Mouse (Mus musculus): Measurements from ENCODE around the gene Nrl. TPM values are rescaled to one million over a fixed set of nuclear protein-coding genes. Genes with fewer than 3 reads are reported as not detected.
A peak's percentile ranks its signal among the peaks of the same experiment; 100 is the strongest.

Nrl gene
- total and polyA plus RNA-seq, 2 experiments from 2014 or later: 0.23 to 4.4 TPM

DNA sequence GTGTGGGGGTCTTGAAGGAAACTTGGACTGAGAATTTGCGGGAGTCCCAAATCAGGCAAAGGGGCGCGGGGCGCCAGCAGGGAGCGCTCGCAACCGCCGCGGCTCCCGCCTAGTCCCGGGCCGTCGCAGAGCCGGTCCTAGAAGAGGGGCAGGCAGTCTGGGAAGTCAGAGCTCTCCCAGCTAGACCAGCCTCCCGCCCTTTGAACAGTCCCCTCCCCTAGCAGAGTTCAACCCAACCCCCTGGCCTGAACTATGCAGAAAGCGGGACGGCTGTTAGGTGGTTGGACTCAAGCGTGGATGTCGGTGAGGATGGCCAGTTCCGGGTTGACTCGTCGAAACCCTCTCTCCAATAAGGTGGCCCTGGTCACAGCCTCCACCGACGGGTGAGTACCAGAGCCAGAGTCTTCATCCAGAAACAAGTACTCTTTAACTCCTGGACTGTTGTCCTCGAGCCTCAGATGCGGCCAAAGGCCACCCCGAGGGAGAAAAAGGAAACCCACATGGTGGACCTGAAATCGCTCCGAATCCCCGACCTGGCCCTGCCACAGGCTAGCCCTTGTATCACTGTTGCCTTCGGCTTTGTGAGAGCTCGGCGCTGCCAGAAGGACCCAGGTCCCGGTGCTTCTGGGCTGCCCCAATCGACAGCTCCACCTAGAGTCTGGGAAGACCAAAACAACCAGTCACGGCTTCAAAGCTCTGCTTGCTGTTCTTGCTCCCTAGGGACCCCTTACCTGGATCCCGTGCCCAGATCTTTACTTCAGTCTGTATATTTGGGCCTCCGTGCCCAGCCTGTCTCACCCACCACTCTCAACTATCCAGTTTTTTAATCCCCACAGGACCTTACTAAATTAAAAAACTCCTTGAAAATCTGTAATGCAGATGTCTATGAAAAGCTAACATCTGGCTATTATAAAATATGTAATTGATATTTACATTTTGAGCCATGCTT lies 45.9 kb downstream of the Nrl start, which contains the start of gene Dhrs4:
Gene Dhrs4 (plus strand): TSS at position 108 of the 949 bp plus-strand sequence.
- 2% methylated on average over 38 of the region's 38 CpGs for WGBS
- peak within 1 kb of the TSS; percentile 61 for H3K4me2 ChIP-seq (ENCODE audit: low read depth, low read length)
- DNase-seq (ENCODE audit: low spot score) (peak; percentile 87), ATAC-seq (peak; percentile 95)
- H3K9ac ChIP-seq (replicated peaks; ENCODE audit: low read length): peak within 1 kb of the TSS; percentile 51
- TF ChIP-seq CTCF (IDR thresholded peaks at IDR 0.05; ENCODE audit: low read depth): peak; percentile 74
- H3K9me3 ChIP-seq (ENCODE audit: low read length): no peaks in the 10 kb centered on the region
- peak within 1 kb of the TSS; percentile 45; the same call in 1 of the 2 replicates for H3K27ac ChIP-seq
- peak within 1 kb of the TSS; percentile 42 for H3K4me3 ChIP-seq (ENCODE audit: low read length)
- H3K27me3 ChIP-seq (ENCODE audit: insufficient read depth, low read length): no peaks in the 10 kb centered on the region
- no peaks in the 10 kb centered on the region for H3K36me3 ChIP-seq (ENCODE audit: insufficient read depth, low read length)
- H3K4me1 ChIP-seq (ENCODE audit: insufficient read depth, low read length): no peaks in the 10 kb centered on the region

DNA sequence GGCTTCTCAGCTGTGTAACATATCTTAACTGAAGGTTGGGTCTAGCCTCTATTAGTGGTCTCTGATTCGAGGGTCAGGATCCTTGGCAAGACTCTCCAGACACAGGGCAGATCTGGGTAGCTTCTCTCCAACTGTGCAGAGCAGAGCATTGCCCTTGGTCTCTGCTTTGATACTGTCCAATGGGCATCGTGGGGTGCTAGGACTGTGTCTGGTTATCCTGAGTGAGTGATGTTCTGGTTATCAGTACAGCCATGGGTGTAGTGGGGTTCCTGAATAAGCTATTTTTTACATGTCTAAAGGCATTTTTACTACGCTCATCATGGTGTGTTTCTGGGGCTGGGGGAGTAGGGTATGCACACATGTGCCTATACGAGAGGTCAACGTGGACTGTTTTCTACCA lies 47.0 kb downstream of the Nrl start:
- no peak overlapping the region for H3K9ac ChIP-seq (replicated peaks; ENCODE audit: low read length)
- no peaks in the 10 kb centered on the region for H3K4me1 ChIP-seq (ENCODE audit: insufficient read depth, low read length)
- H3K27ac ChIP-seq: no peak overlapping the region
- ATAC-seq (no peak), DNase-seq (ENCODE audit: low spot score) (no peak)
- H3K9me3 ChIP-seq (ENCODE audit: low read length): no peaks in the 10 kb centered on the region
- H3K27me3 ChIP-seq (ENCODE audit: insufficient read depth, low read length): no peaks in the 10 kb centered on the region
- no peak for TF ChIP-seq CTCF (IDR thresholded peaks at IDR 0.05; ENCODE audit: low read depth)
- 92% methylated on average over 5 of the region's 5 CpGs for WGBS
- H3K36me3 ChIP-seq (ENCODE audit: insufficient read depth, low read length): no peaks in the 10 kb centered on the region
- H3K4me2 ChIP-seq (ENCODE audit: low read depth, low read length): no peak overlapping the region
- H3K4me3 ChIP-seq (ENCODE audit: low read length): no peak overlapping the region

DNA sequence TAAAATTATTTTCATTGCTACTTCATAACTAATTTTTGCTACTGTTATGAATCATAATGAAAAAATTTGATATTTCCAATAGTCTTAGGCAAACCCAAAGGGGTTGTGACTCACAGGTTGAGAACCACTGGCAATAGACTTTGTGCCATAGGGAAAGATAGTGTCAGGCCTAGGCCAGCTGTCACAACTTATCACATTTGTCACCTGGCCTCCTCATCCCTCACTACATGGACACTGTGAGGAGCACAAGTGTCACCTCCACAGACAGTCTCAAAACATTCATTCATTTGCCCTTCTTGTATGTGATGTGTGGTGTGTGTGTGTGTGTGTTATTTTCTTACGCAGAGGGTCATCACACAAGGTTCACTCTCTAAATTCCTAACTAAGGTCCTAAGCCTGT lies 47.4 kb downstream of the Nrl start:
- Histone ChIP-seq H3K4me1 (ENCODE audit: insufficient read depth, low read length) (no peaks in the 10 kb centered on the region), H3K27me3 (ENCODE audit: insufficient read depth, low read length) (no peaks in the 10 kb centered on the region), H3K27ac (no peak overlapping the region), H3K9me3 (ENCODE audit: low read length) (no peaks in the 10 kb centered on the region), H3K9ac (replicated peaks; ENCODE audit: low read length) (no peak overlapping the region), H3K4me3 (ENCODE audit: low read length) (no peak overlapping the region), H3K36me3 (ENCODE audit: insufficient read depth, low read length) (no peaks in the 10 kb centered on the region), H3K4me2 (ENCODE audit: low read depth, low read length) (no peak overlapping the region)
- no peak for TF ChIP-seq CTCF (IDR thresholded peaks at IDR 0.05; ENCODE audit: low read depth)
- no peak for ATAC-seq
- 100% methylated on average over 1 of the region's 1 CpGs for WGBS
- DNase-seq (ENCODE audit: low spot score): no peak

DNA sequence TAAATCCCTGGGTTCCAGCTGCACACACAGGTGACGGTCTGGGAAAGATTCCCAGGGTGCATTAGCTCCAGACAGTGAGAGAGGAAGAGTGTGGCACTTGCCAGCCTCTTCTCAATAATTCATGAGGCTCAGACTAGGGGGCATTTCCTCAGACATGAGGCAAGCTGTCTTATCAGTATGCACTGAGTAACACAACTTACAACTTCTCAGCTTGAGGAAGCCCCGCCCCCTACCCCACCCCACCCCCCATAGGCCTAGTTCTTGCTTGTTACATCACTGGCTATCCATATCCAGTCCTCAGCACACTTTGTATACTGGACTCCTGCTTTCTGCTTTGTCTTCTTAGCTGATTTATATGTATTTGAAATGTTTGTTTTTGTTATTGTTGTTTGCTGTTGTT lies 49.1 kb downstream of the Nrl start:
- no peaks in the 10 kb centered on the region for H3K36me3 ChIP-seq (ENCODE audit: insufficient read depth, low read length)
- H3K27ac ChIP-seq: no peak overlapping the region
- DNase-seq (ENCODE audit: low spot score) (no peak), ATAC-seq (no peak)
- H3K9me3 ChIP-seq (ENCODE audit: low read length): no peaks in the 10 kb centered on the region
- H3K9ac ChIP-seq (replicated peaks; ENCODE audit: low read length): no peak overlapping the region
- no peaks in the 10 kb centered on the region for H3K4me1 ChIP-seq (ENCODE audit: insufficient read depth, low read length)
- H3K27me3 ChIP-seq (ENCODE audit: insufficient read depth, low read length): no peaks in the 10 kb centered on the region
- H3K4me2 ChIP-seq (ENCODE audit: low read depth, low read length): no peak overlapping the region
- no peak for TF ChIP-seq CTCF (IDR thresholded peaks at IDR 0.05; ENCODE audit: low read depth)
- H3K4me3 ChIP-seq (ENCODE audit: low read length): no peak overlapping the region
- 60% methylated on average over 2 of the region's 2 CpGs for WGBS

DNA sequence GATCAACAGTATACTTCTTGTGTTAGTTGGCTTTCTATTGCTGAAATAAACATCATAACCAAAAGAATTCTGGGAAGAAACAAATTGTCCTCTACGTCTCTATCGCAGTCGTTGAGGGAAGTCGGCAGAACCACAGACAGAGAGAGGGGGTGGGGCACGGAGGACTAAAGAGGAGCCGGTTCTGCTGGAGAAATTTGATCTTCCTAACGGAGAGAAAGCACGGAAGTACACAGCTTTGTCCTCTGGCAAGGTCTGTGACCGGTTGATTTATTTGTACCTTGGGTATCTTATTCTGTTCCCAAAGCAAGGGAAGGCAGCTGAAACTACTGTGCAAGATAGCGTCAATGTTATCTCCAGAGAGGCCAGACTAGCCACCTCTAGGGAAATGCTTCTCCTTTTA lies 54.0 kb downstream of the Nrl start:
- ATAC-seq (no peak), DNase-seq (ENCODE audit: low spot score) (no peak)
- Histone ChIP-seq H3K27ac (no peak overlapping the region), H3K4me3 (ENCODE audit: low read length) (no peak overlapping the region), H3K36me3 (ENCODE audit: insufficient read depth, low read length) (no peaks in the 10 kb centered on the region), H3K9ac (replicated peaks; ENCODE audit: low read length) (no peak overlapping the region), H3K4me1 (ENCODE audit: insufficient read depth, low read length) (no peaks in the 10 kb centered on the region), H3K4me2 (ENCODE audit: low read depth, low read length) (no peak overlapping the region), H3K27me3 (ENCODE audit: insufficient read depth, low read length) (no peaks in the 10 kb centered on the region), H3K9me3 (ENCODE audit: low read length) (no peaks in the 10 kb centered on the region)
- no peak for TF ChIP-seq CTCF (IDR thresholded peaks at IDR 0.05; ENCODE audit: low read depth)
- WGBS: 16% methylated on average over 10 of the region's 10 CpGs

DNA sequence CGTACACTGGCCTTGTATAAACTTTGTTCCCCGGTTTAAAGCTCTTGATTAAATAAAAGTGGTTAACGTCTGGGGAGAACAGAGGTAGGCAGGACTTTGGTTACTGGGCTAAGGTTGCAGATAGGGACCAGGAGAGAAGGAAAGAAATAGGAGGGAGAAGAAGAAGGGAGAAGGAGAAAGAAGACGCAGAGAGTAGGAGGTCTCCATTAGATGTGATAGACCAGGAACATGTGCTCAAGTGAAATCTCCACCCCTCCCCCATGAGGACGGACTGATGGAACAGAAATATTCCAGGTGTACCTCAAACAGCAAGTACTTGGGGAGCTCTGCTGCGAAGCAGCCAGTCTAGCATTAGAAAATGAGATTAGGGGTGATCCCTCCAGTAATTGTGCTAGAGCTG lies 55.0 kb downstream of the Nrl start:
- Histone ChIP-seq H3K27me3 (ENCODE audit: insufficient read depth, low read length) (no peaks in the 10 kb centered on the region), H3K9me3 (ENCODE audit: low read length) (no peaks in the 10 kb centered on the region), H3K36me3 (ENCODE audit: insufficient read depth, low read length) (no peaks in the 10 kb centered on the region), H3K27ac (no peak overlapping the region), H3K9ac (replicated peaks; ENCODE audit: low read length) (no peak overlapping the region), H3K4me2 (ENCODE audit: low read depth, low read length) (no peak overlapping the region), H3K4me1 (ENCODE audit: insufficient read depth, low read length) (no peaks in the 10 kb centered on the region), H3K4me3 (ENCODE audit: low read length) (no peak overlapping the region)
- WGBS: 89% methylated on average over 6 of the region's 6 CpGs
- DNase-seq (ENCODE audit: low spot score): no peak
- ATAC-seq: no peak
- TF ChIP-seq CTCF (IDR thresholded peaks at IDR 0.05; ENCODE audit: low read depth): no peak

DNA sequence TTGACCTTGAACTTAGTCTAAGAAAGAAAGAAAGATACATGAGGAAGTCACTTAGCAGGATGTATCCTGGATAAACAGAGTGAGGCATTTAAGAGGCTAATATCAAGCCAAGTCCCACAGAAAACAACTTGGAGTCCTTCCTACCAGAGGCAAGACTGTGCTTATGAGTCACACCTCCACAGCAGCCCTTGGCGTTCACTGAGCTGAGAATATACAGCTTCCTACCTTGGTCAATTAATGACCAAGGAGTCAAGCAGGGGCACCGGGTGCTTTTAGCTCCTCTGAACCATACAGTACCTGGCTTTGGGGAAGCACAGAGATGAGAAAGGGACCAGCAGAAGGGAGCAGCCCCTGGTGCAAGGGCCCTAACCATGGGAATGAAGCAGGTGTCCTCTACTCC lies 55.7 kb downstream of the Nrl start:
- Histone ChIP-seq H3K9ac (replicated peaks; ENCODE audit: low read length) (no peak overlapping the region), H3K36me3 (ENCODE audit: insufficient read depth, low read length) (no peaks in the 10 kb centered on the region), H3K27me3 (ENCODE audit: insufficient read depth, low read length) (no peaks in the 10 kb centered on the region), H3K9me3 (ENCODE audit: low read length) (no peaks in the 10 kb centered on the region), H3K4me3 (ENCODE audit: low read length) (no peak overlapping the region), H3K27ac (no peak overlapping the region), H3K4me2 (ENCODE audit: low read depth, low read length) (no peak overlapping the region), H3K4me1 (ENCODE audit: insufficient read depth, low read length) (no peaks in the 10 kb centered on the region)
- TF ChIP-seq CTCF (IDR thresholded peaks at IDR 0.05; ENCODE audit: low read depth): no peak
- DNase-seq (ENCODE audit: low spot score): no peak
- no peak for ATAC-seq
- WGBS: 90% methylated on average over 2 of the region's 2 CpGs

Other genes starting within 250 kb of the Nrl start
- gene Dhrs4, start 46.2 kb downstream of the Nrl start, total RNA-seq (2014; rRNA removed): 15.8 and 18.4 TPM in 2 replicates
- 28.1 and 29.6 TPM in 2 replicates for gene Dhrs4, start 46.2 kb downstream of the Nrl start, polyA plus RNA-seq (2015; fragmentation: Nextera tagmentation; extraction: Ambion mirVana)
- gene Carmil3, start 34.3 kb downstream of the Nrl start, total RNA-seq (2014; rRNA removed): 90.5 and 120 TPM in 2 replicates
- 23.8 and 25.2 TPM in 2 replicates for gene Carmil3, start 34.3 kb downstream of the Nrl start, polyA plus RNA-seq (2015; fragmentation: Nextera tagmentation; extraction: Ambion mirVana)
- gene Cpne6, start 14.5 kb downstream of the Nrl start, total RNA-seq (2014; rRNA removed): 8.3 and 19.7 TPM in 2 replicates
- 25.3 and 28.0 TPM in 2 replicates for gene Cpne6, start 14.5 kb downstream of the Nrl start, polyA plus RNA-seq (2015; fragmentation: Nextera tagmentation; extraction: Ambion mirVana)
- gene Pck2, start 15.3 kb upstream of the Nrl start, total RNA-seq (2014; rRNA removed): 30.5 and 32.0 TPM in 2 replicates
- gene Pck2, start 15.3 kb upstream of the Nrl start, polyA plus RNA-seq (2015; fragmentation: Nextera tagmentation; extraction: Ambion mirVana): 19.9 and 22.5 TPM in 2 replicates
- gene Dcaf11, start 35.0 kb upstream of the Nrl start, total RNA-seq (2014; rRNA removed): 97.9 and 118 TPM in 2 replicates
- 94.1 and 102 TPM in 2 replicates for gene Dcaf11, start 35.0 kb upstream of the Nrl start, polyA plus RNA-seq (2015; fragmentation: Nextera tagmentation; extraction: Ambion mirVana)
- gene A730061H03Rik, start 35.4 kb upstream of the Nrl start, total RNA-seq (2014; rRNA removed): not detected in 2 replicates
- gene A730061H03Rik, start 35.4 kb upstream of the Nrl start, polyA plus RNA-seq (2015; fragmentation: Nextera tagmentation; extraction: Ambion mirVana): 0.55 TPM in 1 of 2 replicates, not detected in the other
- 2.9 TPM in 1 of 2 replicates, not detected in the other for gene Fitm1, start 50.6 kb upstream of the Nrl start, total RNA-seq (2014; rRNA removed)
- 0.25 TPM in 1 of 2 replicates, not detected in the other for gene Fitm1, start 50.6 kb upstream of the Nrl start, polyA plus RNA-seq (2015; fragmentation: Nextera tagmentation; extraction: Ambion mirVana)
- gene Psme1, start 53.1 kb upstream of the Nrl start, total RNA-seq (2014; rRNA removed): 86.5 and 128 TPM in 2 replicates
- gene Psme1, start 53.1 kb upstream of the Nrl start, polyA plus RNA-seq (2015; fragmentation: Nextera tagmentation; extraction: Ambion mirVana): 226 and 244 TPM in 2 replicates
- gene Emc9, start 60.3 kb upstream of the Nrl start, total RNA-seq (2014; rRNA removed): 26.6 and 51.6 TPM in 2 replicates
- gene Emc9, start 60.3 kb upstream of the Nrl start, polyA plus RNA-seq (2015; fragmentation: Nextera tagmentation; extraction: Ambion mirVana): 79.0 and 82.2 TPM in 2 replicates
- 51.9 and 57.6 TPM in 2 replicates for gene Psme2, start 66.1 kb upstream of the Nrl start, total RNA-seq (2014; rRNA removed)
- gene Psme2, start 66.1 kb upstream of the Nrl start, polyA plus RNA-seq (2015; fragmentation: Nextera tagmentation; extraction: Ambion mirVana): 163 and 208 TPM in 2 replicates
- gene Rnf31, start 66.7 kb upstream of the Nrl start, total RNA-seq (2014; rRNA removed): 23.6 and 25.5 TPM in 2 replicates
- gene Rnf31, start 66.7 kb upstream of the Nrl start, polyA plus RNA-seq (2015; fragmentation: Nextera tagmentation; extraction: Ambion mirVana): 21.0 and 21.2 TPM in 2 replicates
- gene Irf9, start 78.6 kb upstream of the Nrl start, total RNA-seq (2014; rRNA removed): 14.8 and 18.4 TPM in 2 replicates
- gene Irf9, start 78.6 kb upstream of the Nrl start, polyA plus RNA-seq (2015; fragmentation: Nextera tagmentation; extraction: Ambion mirVana): 7.3 and 10.1 TPM in 2 replicates
- 11.6 and 12.8 TPM in 2 replicates for gene Rec8, start 93.1 kb upstream of the Nrl start, total RNA-seq (2014; rRNA removed)
- gene Rec8, start 93.1 kb upstream of the Nrl start, polyA plus RNA-seq (2015; fragmentation: Nextera tagmentation; extraction: Ambion mirVana): 12.2 and 14.1 TPM in 2 replicates
- 120 and 132 TPM in 2 replicates for gene Ipo4, start 111.0 kb upstream of the Nrl start, total RNA-seq (2014; rRNA removed)
- 92.5 and 106 TPM in 2 replicates for gene Ipo4, start 111.0 kb upstream of the Nrl start, polyA plus RNA-seq (2015; fragmentation: Nextera tagmentation; extraction: Ambion mirVana)
- gene Gm49378, start 112.9 kb upstream of the Nrl start, total RNA-seq (2014; rRNA removed): 2.8 and 7.9 TPM in 2 replicates
- gene Gm49378, start 112.9 kb upstream of the Nrl start, polyA plus RNA-seq (2015; fragmentation: Nextera tagmentation; extraction: Ambion mirVana): 1.0 and 1.4 TPM in 2 replicates
- gene Tm9sf1, start 118.8 kb upstream of the Nrl start, total RNA-seq (2014; rRNA removed): 55.3 and 59.3 TPM in 2 replicates
- gene Tm9sf1, start 118.8 kb upstream of the Nrl start, polyA plus RNA-seq (2015; fragmentation: Nextera tagmentation; extraction: Ambion mirVana): 59.7 and 62.8 TPM in 2 replicates
- 0.32 and 1.3 TPM in 2 replicates for gene Tssk4, start 125.2 kb upstream of the Nrl start, total RNA-seq (2014; rRNA removed)
- gene Tssk4, start 125.2 kb upstream of the Nrl start, polyA plus RNA-seq (2015; fragmentation: Nextera tagmentation; extraction: Ambion mirVana): 0.24 and 0.28 TPM in 2 replicates
- 40.6 and 45.1 TPM in 2 replicates for gene Mdp1, start 135.5 kb upstream of the Nrl start, total RNA-seq (2014; rRNA removed)
- 70.6 and 70.8 TPM in 2 replicates for gene Mdp1, start 135.5 kb upstream of the Nrl start, polyA plus RNA-seq (2015; fragmentation: Nextera tagmentation; extraction: Ambion mirVana)
- 17.5 and 24.3 TPM in 2 replicates for gene Gmpr2, start 147.0 kb upstream of the Nrl start, total RNA-seq (2014; rRNA removed)
- gene Gmpr2, start 147.0 kb upstream of the Nrl start, polyA plus RNA-seq (2015; fragmentation: Nextera tagmentation; extraction: Ambion mirVana): 36.9 and 37.6 TPM in 2 replicates
- 128 and 143 TPM in 2 replicates for gene Nedd8, start 147.1 kb upstream of the Nrl start, total RNA-seq (2014; rRNA removed)
- gene Nedd8, start 147.1 kb upstream of the Nrl start, polyA plus RNA-seq (2015; fragmentation: Nextera tagmentation; extraction: Ambion mirVana): 629 TPM in 2 replicates
- gene Tinf2, start 156.8 kb upstream of the Nrl start, total RNA-seq (2014; rRNA removed): 18.7 and 21.9 TPM in 2 replicates
- 23.8 and 27.3 TPM in 2 replicates for gene Tinf2, start 156.8 kb upstream of the Nrl start, polyA plus RNA-seq (2015; fragmentation: Nextera tagmentation; extraction: Ambion mirVana)
- 0.10 and 0.11 TPM in 2 replicates for gene Tgm1, start 188.9 kb upstream of the Nrl start, total RNA-seq (2014; rRNA removed)
- 0.06 and 0.16 TPM in 2 replicates for gene Tgm1, start 188.9 kb upstream of the Nrl start, polyA plus RNA-seq (2015; fragmentation: Nextera tagmentation; extraction: Ambion mirVana)
- 78.7 and 83.8 TPM in 2 replicates for gene Rabggta, start 197.3 kb upstream of the Nrl start, total RNA-seq (2014; rRNA removed)
- gene Rabggta, start 197.3 kb upstream of the Nrl start, polyA plus RNA-seq (2015; fragmentation: Nextera tagmentation; extraction: Ambion mirVana): 50.4 and 51.9 TPM in 2 replicates
- gene Dhrs1, start 220.7 kb upstream of the Nrl start, total RNA-seq (2014; rRNA removed): 62.0 and 69.2 TPM in 2 replicates
- gene Dhrs1, start 220.7 kb upstream of the Nrl start, polyA plus RNA-seq (2015; fragmentation: Nextera tagmentation; extraction: Ambion mirVana): 86.0 and 88.3 TPM in 2 replicates
- gene Nop9, start 220.7 kb upstream of the Nrl start, total RNA-seq (2014; rRNA removed): 19.9 and 28.9 TPM in 2 replicates
- 23.0 and 23.5 TPM in 2 replicates for gene Nop9, start 220.7 kb upstream of the Nrl start, polyA plus RNA-seq (2015; fragmentation: Nextera tagmentation; extraction: Ambion mirVana)
- 1.9 TPM in 1 of 2 replicates, not detected in the other for gene Cideb, start 233.5 kb upstream of the Nrl start, total RNA-seq (2014; rRNA removed)
- gene Cideb, start 233.5 kb upstream of the Nrl start, polyA plus RNA-seq (2015; fragmentation: Nextera tagmentation; extraction: Ambion mirVana): 0.75 and 0.81 TPM in 2 replicates
- 0.16 and 0.32 TPM in 2 replicates for gene Ltb4r2, start 236.4 kb upstream of the Nrl start, total RNA-seq (2014; rRNA removed)
- gene Ltb4r2, start 236.4 kb upstream of the Nrl start, polyA plus RNA-seq (2015; fragmentation: Nextera tagmentation; extraction: Ambion mirVana): 0.69 and 0.78 TPM in 2 replicates
- 0.43 and 0.52 TPM in 2 replicates for gene Ltb4r1, start 241.0 kb upstream of the Nrl start, total RNA-seq (2014; rRNA removed)
- gene Ltb4r1, start 241.0 kb upstream of the Nrl start, polyA plus RNA-seq (2015; fragmentation: Nextera tagmentation; extraction: Ambion mirVana): 0.64 and 0.71 TPM in 2 replicates